Mouse (Mus musculus): Measurements from ENCODE around the gene Gm49396. TPM values are rescaled to one million over a fixed set of nuclear protein-coding genes. Genes with fewer than 3 reads are reported as not detected.
A peak's percentile ranks its signal among the peaks of the same experiment; 100 is the strongest.

The Gm49396 gene
- polyA plus RNA-seq, 1 experiment from 2014 or later, result 16.3 TPM

- Histone ChIP-seq H3K4me1 (replicated peaks) (peaks cover 25% of the 10 kb centered on the region), H3K36me3 (peaks cover 44% of the 10 kb centered on the region), H3K4me2 (peak overlapping the region; percentile 89), H3K9ac (replicated peaks) (peak overlapping the region; percentile 75), H3K9me3 (no peaks in the 10 kb centered on the region), H3K27me3 (no peaks in the 10 kb centered on the region), H3K27ac (no peak overlapping the region), H3K4me3 (replicated peaks) (peak overlapping the region; percentile 52)
- 88% methylated on average over 22 of the region's 22 CpGs for WGBS
- ATAC-seq (ENCODE audit: insufficient number of reproducible peaks, insufficient read depth, low FRiP score, low TSS enrichment, low read depth), result no peak
Measured at GRCm38 (mm10) chr7:30553810-30554584, 9.1 kb upstream of the Gm49396 start.

- H3K27ac ChIP-seq, result no peak overlapping the region
- H3K4me2 ChIP-seq, result no peak overlapping the region
- ATAC-seq (ENCODE audit: insufficient number of reproducible peaks, insufficient read depth, low FRiP score, low TSS enrichment, low read depth), result no peak
- WGBS, result 94% methylated on average over 18 of the region's 18 CpGs
- no peak overlapping the region for H3K9ac ChIP-seq (replicated peaks)
- H3K4me3 ChIP-seq (replicated peaks), result 0 out of 2 replicates have a peak overlapping the region, but pooled peaks have one; percentile 3
- no peaks in the 10 kb centered on the region for H3K27me3 ChIP-seq
- H3K4me1 ChIP-seq (replicated peaks), result peaks cover 31% of the 10 kb centered on the region
- H3K36me3 ChIP-seq, result peaks cover 39% of the 10 kb centered on the region
- H3K9me3 ChIP-seq, result no peaks in the 10 kb centered on the region
Measured at GRCm38 (mm10) chr7:30556894-30557536, 6.1 kb upstream of the Gm49396 start.

GRCm38 (mm10) chr7:30557901-30558514 is 5.1 kb upstream of the Gm49396 start:
- WGBS, result 93% methylated on average over 13 of the region's 13 CpGs
- Histone ChIP-seq H3K36me3 (peaks cover 39% of the 10 kb centered on the region), H3K4me3 (replicated peaks) (peak overlapping the region; percentile 64), H3K9me3 (no peaks in the 10 kb centered on the region), H3K9ac (replicated peaks) (peak overlapping the region; percentile 67; the same call in 1 of the 2 replicates), H3K4me2 (peak overlapping the region; percentile 93), H3K27me3 (no peaks in the 10 kb centered on the region), H3K4me1 (replicated peaks) (peaks cover 31% of the 10 kb centered on the region), H3K27ac (no peak overlapping the region)
- ATAC-seq (ENCODE audit: insufficient number of reproducible peaks, insufficient read depth, low FRiP score, low TSS enrichment, low read depth), result no peak

- H3K9ac ChIP-seq (replicated peaks), result peak overlapping the region; percentile 67
- H3K36me3 ChIP-seq, result peaks cover 39% of the 10 kb centered on the region
- no peaks in the 10 kb centered on the region for H3K9me3 ChIP-seq
- H3K27ac ChIP-seq, result peak overlapping the region; percentile 14; the same call in 1 of the 2 replicates
- 16% methylated on average over 12 of the region's 12 CpGs for WGBS
- H3K4me3 ChIP-seq (replicated peaks), result peak overlapping the region; percentile 64
- no peaks in the 10 kb centered on the region for H3K27me3 ChIP-seq
- peak overlapping the region; percentile 93 for H3K4me2 ChIP-seq
- ATAC-seq (ENCODE audit: insufficient number of reproducible peaks, insufficient read depth, low FRiP score, low TSS enrichment, low read depth), result no peak
- peaks cover 24% of the 10 kb centered on the region for H3K4me1 ChIP-seq (replicated peaks)
Measured at GRCm38 (mm10) chr7:30558656-30559442, 4.3 kb upstream of the Gm49396 start.

GRCm38 (mm10) chr7:30559443-30559954 is 3.6 kb upstream of the Gm49396 start, which contains the start of gene Lin37:
Lin37 (minus strand) TSS chr7:30559838.
- Histone ChIP-seq H3K4me3 (replicated peaks) (peak within 1 kb of the TSS; percentile 64), H3K9me3 (no peaks in the 10 kb centered on the region), H3K9ac (replicated peaks) (peak within 1 kb of the TSS; percentile 67), H3K4me2 (peak within 1 kb of the TSS; percentile 93), H3K36me3 (peaks cover 33% of the 10 kb centered on the region), H3K4me1 (replicated peaks) (peaks cover 27% of the 10 kb centered on the region), H3K27me3 (no peaks in the 10 kb centered on the region), H3K27ac (peak within 1 kb of the TSS; percentile 14; the same call in 1 of the 2 replicates)
- peak; percentile 77 for ATAC-seq (ENCODE audit: insufficient number of reproducible peaks, insufficient read depth, low FRiP score, low TSS enrichment, low read depth)
- whole genome bisulfite sequencing, result under 1% methylated on average over 20 of the region's 20 CpGs

- Histone ChIP-seq H3K9ac (replicated peaks) (no peak overlapping the region), H3K4me1 (replicated peaks) (peaks cover 27% of the 10 kb centered on the region), H3K27ac (no peak overlapping the region), H3K4me3 (replicated peaks) (no peak overlapping the region), H3K9me3 (no peaks in the 10 kb centered on the region), H3K4me2 (peak overlapping the region; percentile 93), H3K27me3 (no peaks in the 10 kb centered on the region), H3K36me3 (peaks cover 30% of the 10 kb centered on the region)
- no peak for ATAC-seq (ENCODE audit: insufficient number of reproducible peaks, insufficient read depth, low FRiP score, low TSS enrichment, low read depth)
- 69% methylated on average over 2 of the region's 2 CpGs for WGBS
Measured at GRCm38 (mm10) chr7:30560296-30560695, 2.8 kb upstream of the Gm49396 start.

- Histone ChIP-seq H3K4me2 (peak overlapping the region; percentile 71), H3K4me3 (replicated peaks) (peak overlapping the region; percentile 75), H3K9me3 (no peaks in the 10 kb centered on the region), H3K27ac (peak overlapping the region; percentile 75), H3K9ac (replicated peaks) (peak overlapping the region; percentile 65), H3K36me3 (peaks cover 30% of the 10 kb centered on the region), H3K27me3 (no peaks in the 10 kb centered on the region), H3K4me1 (replicated peaks) (peaks cover 27% of the 10 kb centered on the region)
- ATAC-seq (ENCODE audit: insufficient number of reproducible peaks, insufficient read depth, low FRiP score, low TSS enrichment, low read depth), result no peak
- 2% methylated on average over 27 of the region's 27 CpGs for WGBS
Measured at GRCm38 (mm10) chr7:30562526-30563116, 523 bp upstream of the Gm49396 start.

GRCm38 (mm10) chr7:30563906-30564280 is 749 bp downstream of the Gm49396 start:
- peak overlapping the region; percentile 75 for H3K4me3 ChIP-seq (replicated peaks)
- no peaks in the 10 kb centered on the region for H3K9me3 ChIP-seq
- H3K4me1 ChIP-seq (replicated peaks), result peaks cover 16% of the 10 kb centered on the region
- peak overlapping the region; percentile 77 for H3K9ac ChIP-seq (replicated peaks)
- peak overlapping the region; percentile 59 for H3K4me2 ChIP-seq
- peak overlapping the region; percentile 96 for H3K27ac ChIP-seq
- H3K36me3 ChIP-seq, result peaks cover 38% of the 10 kb centered on the region
- no peak for ATAC-seq (ENCODE audit: insufficient number of reproducible peaks, insufficient read depth, low FRiP score, low TSS enrichment, low read depth)
- H3K27me3 ChIP-seq, result no peaks in the 10 kb centered on the region
- 24% methylated on average over 6 of the region's 6 CpGs for WGBS

- H3K4me2 ChIP-seq, result peak within 1 kb of the TSS; percentile 59
- H3K9me3 ChIP-seq, result no peaks in the 10 kb centered on the region
- H3K27ac ChIP-seq, result no peak within 1 kb of the TSS
- H3K36me3 ChIP-seq, result peaks cover 50% of the 10 kb centered on the region
- H3K4me1 ChIP-seq (replicated peaks), result peaks cover 15% of the 10 kb centered on the region
- no peak for ATAC-seq (ENCODE audit: insufficient number of reproducible peaks, insufficient read depth, low FRiP score, low TSS enrichment, low read depth)
- peak within 1 kb of the TSS; percentile 77; the same call in 1 of the 2 replicates for H3K9ac ChIP-seq (replicated peaks)
- H3K4me3 ChIP-seq (replicated peaks), result peak within 1 kb of the TSS; percentile 75
- 94% methylated on average over 12 of the region's 12 CpGs for WGBS
- no peaks in the 10 kb centered on the region for H3K27me3 ChIP-seq
Measured at GRCm38 (mm10) chr7:30564970-30565571, 1.9 kb downstream of the Gm49396 start, which contains the start of gene Igflr1. Igflr1 (plus strand) TSS chr7:30565427.

- Histone ChIP-seq H3K4me2 (no peak overlapping the region), H3K36me3 (peaks cover 60% of the 10 kb centered on the region), H3K9ac (replicated peaks) (no peak overlapping the region), H3K4me1 (replicated peaks) (peaks cover 15% of the 10 kb centered on the region), H3K9me3 (no peaks in the 10 kb centered on the region), H3K4me3 (replicated peaks) (no peak overlapping the region), H3K27me3 (no peaks in the 10 kb centered on the region), H3K27ac (no peak overlapping the region)
- 89% methylated on average over 9 of the region's 9 CpGs for WGBS
- no peak for ATAC-seq (ENCODE audit: insufficient number of reproducible peaks, insufficient read depth, low FRiP score, low TSS enrichment, low read depth)
Measured at GRCm38 (mm10) chr7:30566033-30566432, 2.9 kb downstream of the Gm49396 start.
